Mouse (Mus musculus): ENCODE measurements around the gene Ugt2b34.

DNA sequence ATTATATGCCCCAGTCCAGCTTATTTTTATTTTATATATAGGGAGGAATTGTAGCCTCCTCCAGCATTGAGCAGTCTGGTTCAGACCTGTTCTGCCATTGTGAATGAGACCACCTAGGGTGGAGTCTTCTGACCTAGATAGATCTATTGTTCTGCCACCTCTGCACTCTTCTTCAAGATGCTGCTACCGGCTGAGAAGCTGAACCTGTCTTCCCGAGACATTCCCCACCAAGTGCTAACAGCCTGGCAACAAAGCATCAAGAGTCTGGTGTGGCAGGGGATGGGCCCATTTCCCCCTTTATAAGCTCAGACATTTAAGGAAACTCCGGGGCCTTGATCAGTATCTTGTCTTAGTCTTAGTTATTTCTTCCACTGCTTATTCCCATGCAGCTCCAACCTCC is 48.4 kb downstream of the Ugt2b34 start:
- no peak for TF ChIP-seq CTCF (IDR thresholded peaks at IDR 0.05; ENCODE audit: control insufficient read depth, insufficient read depth, insufficient read length)
- TF ChIP-seq MAX (IDR thresholded peaks at IDR 0.05) = no peak
- no peak for TF ChIP-seq USF1 (IDR thresholded peaks at IDR 0.05; ENCODE audit: low read depth)
- no peak for TF ChIP-seq MYOD1 (IDR thresholded peaks at IDR 0.05; ENCODE audit: control insufficient read depth, insufficient read length, low read depth)
- no peak for TF ChIP-seq CEBPB (IDR thresholded peaks at IDR 0.05; ENCODE audit: low read depth)
- no peak for TF ChIP-seq MYOG (IDR thresholded peaks at IDR 0.05; ENCODE audit: control insufficient read depth, extremely low read depth, insufficient read length)
- no peak for TF ChIP-seq FOSL1 (IDR thresholded peaks at IDR 0.05; ENCODE audit: insufficient read depth, low read length, poor library complexity, severe bottlenecking)

Measured in C2C12 (cell line).